Mouse (Mus musculus) megakaryocyte, embryonic 14.5 days (primary cell): ENCODE measurements around the gene Srpk2. TPM values are rescaled to one million over a fixed set of nuclear protein-coding genes. Genes with fewer than 3 reads are reported as not detected.

Source experiments
- H3K27me3 ChIP-seq: replicated peaks from 2 replicates; pipeline ENCODE3; 2012; ENCODE audit warnings: inconsistent platforms
- H3K36me3 ChIP-seq: replicated peaks from 2 replicates; pipeline ENCODE3; 2012; ENCODE audit warnings: low read length, inconsistent platforms, mixed read lengths
- H3K4me1 ChIP-seq: 2 replicates; pipeline ENCODE4 v1.6.1; 2012; ENCODE audit warnings: inconsistent platforms
- H3K4me3 ChIP-seq: replicated peaks from 2 replicates; pipeline ENCODE3; 2012; ENCODE audit warnings: moderate library complexity, mild to moderate bottlenecking, inconsistent platforms
- H3K9me3 ChIP-seq: 2 replicates; pipeline ENCODE4 v1.6.1; 2012; ENCODE audit warnings: inconsistent platforms
- FLI1 ChIP-seq: IDR thresholded peaks from 2 replicates; pipeline ENCODE4 v1.6.1; 2012; ENCODE audit warnings: low read length, inconsistent platforms, mixed read lengths
- GATA1 ChIP-seq: IDR thresholded peaks from 3 replicates; pipeline ENCODE4 v1.6.1; 2012; ENCODE audit warnings: mixed read lengths, low read length, inconsistent platforms, borderline replicate concordance
- polyA plus RNA-seq: library from polyadenylated mRNA; stranded (reverse); fragments of >175 nt; gene quantifications from 2 replicates; pipeline ENCODE4 v1.2.3, GENCODE M21; 2012; ENCODE audit warnings: low replicate concordance; ENCODE audit not compliant: insufficient read depth

The Srpk2 gene
- polyA plus RNA-seq, 1 experiment, result 1.5 TPM

DNA sequence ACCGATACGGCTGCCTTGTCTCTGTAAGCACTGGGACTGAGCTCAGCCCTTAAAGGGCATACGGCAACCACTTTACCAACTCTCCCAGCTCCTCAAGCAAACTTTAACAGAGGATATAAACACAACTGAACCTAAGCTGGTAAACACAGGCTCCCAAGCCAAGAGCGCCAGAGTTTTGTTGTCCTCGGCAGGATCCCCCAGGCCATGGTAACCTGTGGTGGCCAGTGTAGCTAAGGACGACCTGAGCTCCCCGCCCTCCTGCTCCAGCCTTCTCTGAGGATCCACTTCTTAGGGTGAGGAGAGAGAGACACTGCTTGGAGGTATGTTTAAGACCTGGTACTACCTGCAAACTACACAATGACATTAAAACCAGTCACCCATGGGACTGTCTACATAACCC lies 171.9 kb downstream of the Srpk2 start:
- H3K9me3 ChIP-seq, result no peaks in the 10 kb centered on the region
- H3K36me3 ChIP-seq, result peaks cover 50% of the 10 kb centered on the region
- TF ChIP-seq FLI1 (no peak), GATA1 (no peak)
- H3K4me1 ChIP-seq, result peaks cover 8% of the 10 kb centered on the region
- H3K4me3 ChIP-seq, result no peak overlapping the region
- no peaks in the 10 kb centered on the region for H3K27me3 ChIP-seq

DNA sequence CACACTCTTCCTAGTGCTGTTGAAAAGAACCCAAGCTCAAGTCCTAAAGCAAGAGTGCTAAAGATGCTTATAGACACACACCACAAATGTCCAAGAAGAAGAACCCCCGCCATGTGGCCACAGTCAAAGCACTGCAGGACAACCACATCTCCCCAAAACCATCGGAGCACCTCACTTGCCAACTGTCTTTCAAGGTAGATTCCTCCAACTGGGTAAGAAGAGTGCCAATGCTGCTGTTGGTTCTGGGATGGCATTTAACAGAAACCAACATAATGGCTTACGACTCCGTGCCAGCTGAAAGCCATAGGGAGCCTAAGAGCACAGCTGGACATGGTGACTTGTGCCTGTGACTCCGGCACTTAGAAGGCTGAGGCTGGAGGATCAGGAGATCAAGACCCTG lies 173.0 kb downstream of the Srpk2 start:
- Histone ChIP-seq H3K4me1 (peaks cover 8% of the 10 kb centered on the region), H3K9me3 (no peaks in the 10 kb centered on the region), H3K4me3 (no peak overlapping the region), H3K27me3 (no peaks in the 10 kb centered on the region), H3K36me3 (peaks cover 50% of the 10 kb centered on the region)
- no peak for TF ChIP-seq GATA1
- no peak for TF ChIP-seq FLI1

DNA sequence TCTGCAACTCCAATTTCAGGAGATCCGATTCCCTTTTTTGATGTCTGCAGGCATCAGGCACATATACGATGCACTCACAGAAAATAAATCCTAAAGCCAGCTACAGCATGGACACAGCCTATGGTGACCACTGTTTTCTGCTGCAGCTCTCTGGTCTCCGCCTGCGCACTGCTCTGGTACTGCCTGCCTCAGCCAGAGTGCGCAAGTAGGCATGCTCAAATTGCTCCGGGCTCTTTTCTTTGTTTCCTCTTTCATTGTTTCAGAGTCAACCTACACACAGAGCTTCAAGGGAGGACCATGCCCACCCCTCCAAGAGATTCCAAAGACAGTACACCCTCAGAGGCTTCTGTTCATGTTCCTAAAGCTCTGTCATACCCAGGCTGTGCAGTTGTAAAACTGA lies 175.8 kb downstream of the Srpk2 start:
- TF ChIP-seq FLI1 (no peak), GATA1 (no peak)
- no peaks in the 10 kb centered on the region for H3K27me3 ChIP-seq
- H3K9me3 ChIP-seq, result no peaks in the 10 kb centered on the region
- no peaks in the 10 kb centered on the region for H3K4me1 ChIP-seq
- H3K36me3 ChIP-seq, result peaks cover 50% of the 10 kb centered on the region
- H3K4me3 ChIP-seq, result no peak overlapping the region

DNA sequence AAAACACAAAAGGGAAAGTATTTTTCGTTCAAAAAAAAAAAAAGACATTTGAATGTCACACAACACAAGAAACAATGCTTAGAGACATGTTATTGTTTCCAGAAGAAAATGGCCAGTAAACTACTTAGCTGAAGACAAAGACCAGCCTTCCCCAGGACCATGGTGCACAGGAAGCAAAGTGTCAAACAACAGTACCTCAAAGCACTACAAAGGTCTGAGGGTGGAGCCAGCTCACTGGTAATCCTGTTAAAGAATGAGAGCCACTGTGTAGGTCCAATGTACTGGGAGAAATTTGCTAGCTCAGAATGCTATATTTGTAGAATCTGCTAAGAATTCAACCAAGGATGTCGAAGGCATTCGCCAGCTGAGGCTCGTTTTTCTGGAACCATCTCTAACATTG lies 177.2 kb downstream of the Srpk2 start:
- TF ChIP-seq GATA1 (no peak), FLI1 (no peak)
- Histone ChIP-seq H3K36me3 (peaks cover 52% of the 10 kb centered on the region), H3K9me3 (no peaks in the 10 kb centered on the region), H3K4me3 (no peak overlapping the region), H3K27me3 (no peaks in the 10 kb centered on the region), H3K4me1 (no peaks in the 10 kb centered on the region)

DNA sequence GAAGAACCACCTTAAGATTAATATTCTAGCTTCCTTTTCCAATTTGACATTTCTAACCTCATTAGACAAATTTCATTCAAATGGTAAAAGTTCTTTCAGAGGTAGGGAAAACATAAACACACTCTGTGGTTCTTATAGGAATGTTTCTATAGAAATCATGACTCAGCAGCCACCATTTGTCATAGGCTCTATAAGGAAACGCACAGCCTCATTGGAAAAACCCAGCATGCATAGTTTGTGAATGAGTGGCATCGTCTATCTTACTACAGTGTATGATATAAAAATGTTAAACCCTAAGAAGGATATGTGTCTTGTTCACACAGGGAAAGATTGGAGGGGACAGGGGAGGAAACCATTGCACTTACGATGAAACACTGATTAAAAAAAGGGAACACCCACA lies 178.8 kb downstream of the Srpk2 start:
- Histone ChIP-seq H3K27me3 (no peaks in the 10 kb centered on the region), H3K4me3 (no peak overlapping the region), H3K9me3 (no peaks in the 10 kb centered on the region), H3K4me1 (no peaks in the 10 kb centered on the region), H3K36me3 (peaks cover 63% of the 10 kb centered on the region)
- TF ChIP-seq FLI1 (no peak), GATA1 (no peak)

DNA sequence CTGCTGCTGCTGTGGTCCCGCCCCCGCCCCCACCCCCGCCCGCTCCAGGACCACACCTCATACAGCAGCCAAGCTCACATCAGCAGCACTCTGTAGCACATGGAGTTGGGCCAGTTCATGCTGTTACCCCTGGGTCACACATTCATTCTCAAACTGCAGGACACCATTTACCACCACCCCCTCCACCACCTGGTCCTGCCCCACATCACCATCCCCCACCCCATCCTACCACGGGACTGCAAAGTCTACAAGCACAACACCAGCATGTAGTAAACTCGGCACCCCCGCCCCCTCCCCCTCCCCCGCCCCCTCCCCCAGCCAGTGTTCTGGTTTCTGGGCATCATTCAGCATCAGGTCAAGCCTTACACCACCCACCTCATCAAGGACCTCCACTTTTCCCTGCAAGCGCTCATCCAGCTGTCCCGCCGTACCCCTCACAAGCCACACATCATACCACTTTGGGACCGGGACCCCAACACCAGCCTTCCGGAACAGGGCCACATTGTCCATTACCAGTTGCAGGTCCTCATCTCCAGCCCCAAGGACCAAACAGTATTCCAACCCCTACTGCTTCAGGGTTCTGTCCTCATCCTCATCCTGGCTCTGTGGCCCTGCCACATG lies 182.0 kb downstream of the Srpk2 start:
- Histone ChIP-seq H3K4me3 (no peak overlapping the region), H3K4me1 (0 out of 2 replicates have a peak, but pooled peaks cover 3% of the 10 kb centered on the region), H3K27me3 (no peaks in the 10 kb centered on the region), H3K36me3 (peaks cover 83% of the 10 kb centered on the region), H3K9me3 (no peaks in the 10 kb centered on the region)
- TF ChIP-seq FLI1 (no peak), GATA1 (no peak)

DNA sequence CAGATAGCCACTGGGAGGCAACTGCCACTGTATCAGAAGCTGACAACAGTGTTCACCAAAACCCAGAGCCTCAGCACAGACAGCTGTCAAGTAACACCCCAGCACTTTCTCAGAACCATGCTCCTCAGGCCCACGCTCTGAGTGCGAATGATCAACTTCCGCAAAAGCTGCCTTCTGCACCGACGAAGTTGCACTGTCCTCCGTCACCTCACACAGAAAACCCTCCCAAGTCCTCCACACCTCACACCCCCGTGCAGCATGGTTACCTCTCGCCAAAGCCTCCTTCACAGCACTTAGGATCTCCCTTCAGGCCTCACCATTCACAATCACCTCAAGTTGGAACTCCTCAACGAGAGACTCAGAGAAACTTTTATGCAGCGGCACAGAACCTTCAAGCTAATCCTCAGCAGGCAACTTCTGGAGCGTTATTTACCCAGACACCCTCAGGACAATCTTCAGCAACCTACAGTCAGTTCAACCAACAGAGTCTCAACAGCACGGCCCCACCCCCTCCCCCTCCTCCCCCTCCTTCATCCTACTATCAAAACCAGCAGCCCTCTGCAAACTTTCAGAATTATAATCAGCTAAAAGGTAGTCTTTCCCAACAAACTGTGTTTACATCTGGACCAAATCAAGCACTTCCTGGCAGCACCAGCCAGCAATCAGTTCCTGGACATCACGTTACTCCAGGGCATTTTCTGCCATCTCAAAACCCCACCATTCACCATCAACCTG lies 182.7 kb downstream of the Srpk2 start:
- no peak overlapping the region for H3K4me3 ChIP-seq
- 0 out of 2 replicates have a peak, but pooled peaks cover 3% of the 10 kb centered on the region for H3K4me1 ChIP-seq
- peaks cover 87% of the 10 kb centered on the region for H3K36me3 ChIP-seq
- TF ChIP-seq GATA1, result no peak
- TF ChIP-seq FLI1, result no peak
- H3K27me3 ChIP-seq, result no peaks in the 10 kb centered on the region
- H3K9me3 ChIP-seq, result no peaks in the 10 kb centered on the region

DNA sequence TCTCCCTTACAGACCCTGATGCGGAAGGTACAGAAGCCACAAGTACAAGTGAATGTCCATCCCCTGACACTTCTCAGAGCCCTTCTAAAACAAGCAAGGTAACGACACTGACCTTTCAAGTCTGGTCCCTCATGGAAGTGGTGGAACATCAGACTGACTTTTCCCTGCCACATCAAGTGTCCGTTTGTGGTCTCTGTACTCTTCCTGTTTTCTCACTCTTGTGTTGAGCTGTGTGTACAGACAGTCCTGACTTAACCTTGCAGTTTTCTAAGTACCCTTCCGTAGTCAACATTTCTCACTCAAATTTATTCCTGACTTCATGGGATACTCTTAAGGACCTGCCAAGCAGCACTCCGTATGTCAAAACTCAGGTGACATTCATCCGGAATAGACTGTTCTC lies 183.7 kb downstream of the Srpk2 start:
- Histone ChIP-seq H3K4me3 (no peak overlapping the region), H3K4me1 (0 out of 2 replicates have a peak, but pooled peaks cover 3% of the 10 kb centered on the region), H3K9me3 (no peaks in the 10 kb centered on the region), H3K36me3 (peaks cover 95% of the 10 kb centered on the region), H3K27me3 (no peaks in the 10 kb centered on the region)
- no peak for TF ChIP-seq GATA1
- no peak for TF ChIP-seq FLI1

DNA sequence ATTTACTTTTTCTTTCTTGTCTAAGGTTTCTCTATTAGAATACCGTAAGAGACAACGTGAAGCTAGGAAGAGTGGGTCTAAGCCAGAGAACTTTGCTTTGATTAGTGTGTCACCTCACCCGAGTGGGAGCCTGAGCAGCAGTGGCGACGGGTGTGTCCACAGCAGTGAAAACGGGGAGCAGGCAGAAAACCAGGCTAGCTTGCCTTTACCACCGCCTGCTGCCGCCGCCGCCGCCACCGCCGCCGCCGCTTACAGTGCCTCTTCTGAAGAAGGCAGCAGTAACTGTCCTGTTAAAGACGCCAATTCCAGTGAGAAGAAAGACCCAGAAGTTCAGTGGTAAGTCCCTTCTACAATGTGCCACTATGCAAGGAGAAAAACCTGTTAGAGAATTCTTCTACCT lies 185.2 kb downstream of the Srpk2 start:
- TF ChIP-seq GATA1 (no peak), FLI1 (no peak)
- Histone ChIP-seq H3K4me3 (no peak overlapping the region), H3K36me3 (peaks cover 96% of the 10 kb centered on the region), H3K27me3 (no peaks in the 10 kb centered on the region), H3K4me1 (0 out of 2 replicates have a peak, but pooled peaks cover 3% of the 10 kb centered on the region), H3K9me3 (no peaks in the 10 kb centered on the region)

DNA sequence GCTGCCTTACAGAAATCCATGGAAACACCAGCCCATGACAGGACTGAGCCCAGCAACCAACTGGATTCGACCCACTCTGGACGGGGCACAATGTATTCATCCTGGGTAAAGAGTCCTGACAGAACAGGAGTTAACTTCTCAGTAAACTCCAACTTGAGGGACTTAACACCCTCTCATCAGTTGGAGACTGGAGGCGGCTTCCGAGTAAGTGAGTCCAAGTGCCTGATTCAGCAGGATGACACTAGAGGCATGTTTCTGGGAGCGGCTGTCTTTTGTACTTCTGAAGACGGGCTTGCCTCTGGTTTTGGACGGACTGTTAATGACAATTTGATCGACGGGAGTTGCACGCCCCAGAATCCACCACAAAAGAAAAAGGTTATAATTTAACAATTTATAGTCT lies 186.5 kb downstream of the Srpk2 start:
- no peaks in the 10 kb centered on the region for H3K27me3 ChIP-seq
- TF ChIP-seq FLI1 (no peak), GATA1 (no peak)
- peaks cover 96% of the 10 kb centered on the region for H3K36me3 ChIP-seq
- H3K9me3 ChIP-seq, result no peaks in the 10 kb centered on the region
- H3K4me3 ChIP-seq, result no peak overlapping the region
- H3K4me1 ChIP-seq, result 0 out of 2 replicates have a peak, but pooled peaks cover 3% of the 10 kb centered on the region

DNA sequence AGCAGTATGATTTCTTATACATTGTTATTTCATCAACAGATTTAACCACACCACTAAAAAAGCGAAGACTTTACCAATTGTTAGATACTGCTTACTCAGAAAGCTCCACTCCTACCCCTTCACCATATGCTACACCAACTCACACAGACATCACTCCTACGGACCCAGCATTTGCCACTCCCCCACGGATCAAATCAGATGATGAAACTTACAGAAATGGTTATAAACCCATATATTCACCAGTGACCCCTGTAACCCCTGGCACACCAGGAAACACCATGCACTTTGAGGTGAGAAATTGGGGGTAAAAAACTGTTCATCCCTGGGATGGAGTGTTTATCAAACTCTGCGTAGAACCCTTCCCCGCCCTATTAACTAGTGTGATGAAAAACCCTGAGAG lies 187.5 kb downstream of the Srpk2 start:
- Histone ChIP-seq H3K27me3 (no peaks in the 10 kb centered on the region), H3K36me3 (peaks cover 96% of the 10 kb centered on the region), H3K4me1 (0 out of 2 replicates have a peak, but pooled peaks cover 3% of the 10 kb centered on the region), H3K4me3 (no peak overlapping the region), H3K9me3 (no peaks in the 10 kb centered on the region)
- TF ChIP-seq GATA1 (no peak), FLI1 (no peak)
